Mouse (Mus musculus) granulocyte monocyte progenitor cell, adult 5-6 weeks (primary cell): ENCODE results near the gene Serpine1. TPM values are rescaled to one million over a fixed set of nuclear protein-coding genes. Genes with fewer than 3 reads are reported as not detected.
A peak's percentile ranks its signal among the peaks of the same experiment; 100 is the strongest.
"Not testable (repeated sequence)": the region's sequence is repeated elsewhere in the genome, so short reads cannot be mapped to it uniquely, and the experiment has no call there.

Experiments
- ATAC-seq: replicated peaks from 2 replicates; pipeline ENCODE4 v1.8.0; 2016; ENCODE audit warnings: mild to moderate bottlenecking, moderate TSS enrichment, inconsistent platforms; ENCODE audit not compliant: poor library complexity, severe bottlenecking
- total RNA-seq, 2 experiments: library from RNA; stranded (forward) in 1 of 2; stranded (reverse) in 1 of 2; fragments of 200-712, 200-1000 nt in 1 of 2; fragments of >200 nt in 1 of 2; fragmentation: Nextera tagmentation in 1 of 2; gene quantifications; 2 replicates each; pipeline ENCODE4 v1.2.3; 2014 to 2017

Gene Serpine1
- total RNA-seq (2014; fragmentation: Nextera tagmentation) (not detected in 2 replicates), total RNA-seq (2017) (not detected in 2 replicates)

GRCm38 (mm10) chr5:137072079-137072960 is at the start of gene Serpine1:
Gene Serpine1 (minus strand): TSS chr5:137072268.
- 0 out of 2 replicates have a peak, but pooled peaks have one; percentile 17 for ATAC-seq

GRCm38 (mm10) chr5:137121280-137121679 is 49.2 kb upstream of the Serpine1 start:
- no peak for ATAC-seq

- no peak for ATAC-seq
Measured at GRCm38 (mm10) chr5:137118878-137119277, 46.8 kb upstream of the Serpine1 start.

GRCm38 (mm10) chr5:137117994-137118393 is 45.9 kb upstream of the Serpine1 start:
- ATAC-seq: not testable (repeated sequence)

- no peak for ATAC-seq
Measured at GRCm38 (mm10) chr5:137116987-137117386, 44.9 kb upstream of the Serpine1 start.

GRCm38 (mm10) chr5:137115866-137116847 is 44.1 kb upstream of the Serpine1 start, which contains the start of gene Trim56:
Gene Trim56 (minus strand): TSS chr5:137116209.
- peak; percentile 94 for ATAC-seq

GRCm38 (mm10) chr5:137114891-137115561 is 43.0 kb upstream of the Serpine1 start:
- ATAC-seq: no peak

GRCm38 (mm10) chr5:137111542-137112408 is 39.7 kb upstream of the Serpine1 start:
- ATAC-seq: no peak

GRCm38 (mm10) chr5:137110863-137111262 is 38.8 kb upstream of the Serpine1 start:
- no peak for ATAC-seq

- no peak for ATAC-seq
Measured at GRCm38 (mm10) chr5:137109941-137110593, 38.0 kb upstream of the Serpine1 start.

GRCm38 (mm10) chr5:137108111-137108510 is 36.0 kb upstream of the Serpine1 start:
- ATAC-seq: no peak

GRCm38 (mm10) chr5:137107670-137108069 is 35.6 kb upstream of the Serpine1 start:
- ATAC-seq: no peak

- peak; percentile 32; the same call in 1 of the 2 replicates for ATAC-seq
Measured at GRCm38 (mm10) chr5:137107024-137107423, 35.0 kb upstream of the Serpine1 start.

- no peak for ATAC-seq
Measured at GRCm38 (mm10) chr5:137106434-137106833, 34.4 kb upstream of the Serpine1 start.

- no peak for ATAC-seq
Measured at GRCm38 (mm10) chr5:137103969-137104368, 31.9 kb upstream of the Serpine1 start.

GRCm38 (mm10) chr5:137102575-137103522 is 30.8 kb upstream of the Serpine1 start:
- peak; percentile 78 for ATAC-seq

- no peak for ATAC-seq
Measured at GRCm38 (mm10) chr5:137102078-137102477, 30.0 kb upstream of the Serpine1 start.
